Mouse (Mus musculus) stomach, postnatal 0 days (tissue): ENCODE results near the gene H2afz. TPM values are rescaled to one million over a fixed set of nuclear protein-coding genes. Genes with fewer than 3 reads are reported as not detected.

ENCODE experiments used
- ATAC-seq: fragments of 200-750 bp; cut with Nextera tagmentation; 2 replicates; pipeline ENCODE4 v1.8.0; 2017; ENCODE audit not compliant: low FRiP score, low TSS enrichment
- DNase-seq: peaks from one replicate; pipeline ENCODE4 v3.0.0-alpha.2; 2016; ENCODE audit warnings: low spot score
- H3K27ac ChIP-seq: fragments of 300-500 bp; sonication (generic); replicated peaks from 2 replicates; pipeline ENCODE4 v1.5.1; 2014; ENCODE audit warnings: mild to moderate bottlenecking, control low read depth
- H3K27me3 ChIP-seq: fragments of 300-500 bp; sonication (generic); 2 replicates; pipeline ENCODE4 v1.6.1; 2014; ENCODE audit warnings: low read length; ENCODE audit not compliant: control insufficient read depth, insufficient read depth
- H3K36me3 ChIP-seq: fragments of 300-500 bp; sonication (generic); 2 replicates; pipeline ENCODE4 v1.6.1; 2014; ENCODE audit warnings: low read length, mixed read lengths; ENCODE audit not compliant: control insufficient read depth, insufficient read depth
- H3K4me1 ChIP-seq: fragments of 300-500 bp; sonication (generic); replicated peaks from 2 replicates; pipeline ENCODE4 v1.6.1; 2014; ENCODE audit warnings: antibody characterized with exemption; ENCODE audit not compliant: control insufficient read depth, insufficient read depth
- H3K4me2 ChIP-seq: fragments of 300-500 bp; sonication (generic); replicated peaks from 2 replicates; pipeline ENCODE4 v1.6.1; 2014; ENCODE audit warnings: low read depth, mild to moderate bottlenecking, control low read depth, moderate library complexity
- H3K4me3 ChIP-seq: fragments of 300-500 bp; sonication (generic); 2 replicates; pipeline ENCODE4 v1.5.1; 2014; ENCODE audit warnings: low read depth, low read length, control low read depth
- H3K9ac ChIP-seq: fragments of 300-500 bp; sonication (generic); 2 replicates; pipeline ENCODE4 v1.6.1; 2014; ENCODE audit warnings: mild to moderate bottlenecking, low read length, control low read depth, mixed read lengths
- H3K9me3 ChIP-seq: fragments of 300-500 bp; sonication (generic); 2 replicates; pipeline ENCODE4 v1.6.1; 2016; ENCODE audit warnings: low read length; ENCODE audit not compliant: control insufficient read depth
- CTCF ChIP-seq: IDR thresholded peaks from 2 replicates; pipeline ENCODE4 v1.5.1; 2016; ENCODE audit warnings: antibody characterized with exemption, low read depth, mild to moderate bottlenecking, moderate library complexity
- EP300 ChIP-seq: optimal IDR thresholded peaks from 2 replicates; pipeline ENCODE3; 2016; ENCODE audit warnings: antibody characterized with exemption
- WGBS: fragments of 180-500 bp; shearing (Covaris S2); extraction: QIAGEN DNeasy Blood & Tissue Kit; methylation state at CpG from one replicate; pipeline ENCODE4 v1.1.7; 2014; 5-methylcytosine and 5-hydroxymethylcytosine counted together
- polyA plus RNA-seq: library from polyadenylated mRNA; unstranded; fragments of >200 nt; fragmentation: Nextera tagmentation; extraction: Ambion mirVana; gene quantifications from 2 replicates; pipeline ENCODE4 v1.2.1, GENCODE M21; 2015

The H2afz gene
- polyA plus RNA-seq, 1 experiment from 2014 or later, result 844 TPM

DNA sequence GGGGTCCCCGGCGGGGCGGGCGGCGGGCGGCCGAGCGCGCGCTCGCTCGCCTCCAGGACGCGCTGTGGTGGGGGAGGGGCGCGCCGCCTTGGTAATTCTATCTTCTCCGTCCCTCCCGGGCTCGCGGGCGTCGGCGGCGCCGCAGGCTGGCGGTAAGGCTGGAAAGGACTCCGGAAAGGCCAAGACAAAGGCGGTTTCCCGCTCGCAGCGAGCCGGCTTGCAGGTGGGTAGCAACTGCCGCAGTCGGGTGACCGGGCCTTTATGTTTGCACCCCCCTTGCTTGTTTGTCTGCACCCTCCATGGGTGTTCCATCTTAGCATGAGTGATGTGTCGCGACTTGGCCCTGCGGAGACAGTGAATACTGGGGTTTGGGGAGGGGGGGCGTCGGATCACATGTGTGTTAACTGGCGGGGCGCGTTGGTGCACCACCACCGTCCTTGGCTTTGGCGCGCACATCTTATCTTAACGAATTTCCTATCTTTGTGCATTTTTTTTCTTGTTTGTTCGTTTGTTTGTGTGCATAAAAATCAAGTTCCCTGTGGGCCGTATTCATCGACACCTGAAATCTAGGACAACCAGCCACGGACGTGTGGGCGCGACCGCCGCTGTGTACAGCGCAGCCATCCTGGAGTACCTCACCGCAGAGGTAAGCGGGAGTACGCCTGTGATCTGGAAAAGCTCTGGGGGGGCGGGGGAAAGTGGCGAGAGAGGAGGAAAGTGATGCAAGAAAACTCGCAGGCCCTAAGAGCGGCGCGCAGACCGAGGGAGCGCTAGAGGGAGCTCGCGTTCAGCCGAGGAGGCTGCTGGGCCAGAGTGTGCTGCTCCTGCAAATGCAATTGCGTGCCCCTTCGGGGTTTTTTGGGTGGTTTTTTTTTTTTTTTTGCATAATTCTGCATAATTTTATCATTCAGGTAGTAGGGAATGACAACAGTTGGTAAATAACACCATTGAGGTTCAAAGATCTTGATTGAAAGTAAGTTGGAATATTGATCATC, 998 bp downstream of the H2afz start:
- under 1% methylated on average over 54 of the region's 74 CpGs for WGBS
- no peaks in the 10 kb centered on the region for H3K9me3 ChIP-seq
- TF ChIP-seq EP300 (no peak), CTCF (peak; percentile 92)
- ATAC-seq (peak; percentile 77), DNase-seq (peak; percentile 96)
- H3K36me3 ChIP-seq, result no peaks in the 10 kb centered on the region
- H3K4me2 ChIP-seq, result peak overlapping the region; percentile 71
- H3K27me3 ChIP-seq, result no peaks in the 10 kb centered on the region
- peak overlapping the region; percentile 97 for H3K27ac ChIP-seq
- peak overlapping the region; percentile 95 for H3K9ac ChIP-seq
- H3K4me3 ChIP-seq, result peak overlapping the region; percentile 84
- H3K4me1 ChIP-seq, result no peaks in the 10 kb centered on the region; the same call in 1 of the 2 replicates

DNA sequence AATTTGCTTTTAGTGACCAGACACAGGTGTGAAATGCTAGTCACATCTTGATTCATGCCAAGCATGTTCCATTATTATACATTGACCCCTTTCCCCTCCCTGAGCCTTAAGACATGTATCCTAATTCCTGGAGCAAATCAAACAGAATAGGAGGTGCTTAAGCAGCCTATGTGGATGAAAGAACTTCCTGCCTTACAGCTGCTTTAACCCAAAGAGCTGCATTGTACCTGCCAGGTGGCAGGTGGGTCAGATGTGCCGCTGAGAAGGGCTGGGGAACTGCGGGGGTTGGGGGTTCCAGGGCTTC, 2.8 kb downstream of the H2afz start:
- peak overlapping the region; percentile 99 for H3K27ac ChIP-seq
- no peaks in the 10 kb centered on the region for H3K36me3 ChIP-seq
- TF ChIP-seq EP300 (no peak), CTCF (no peak)
- peak overlapping the region; percentile 99 for H3K9ac ChIP-seq
- 0% methylated on average over 2 of the region's 2 CpGs for WGBS
- H3K4me2 ChIP-seq, result peak overlapping the region; percentile 91
- no peak for DNase-seq
- H3K27me3 ChIP-seq, result no peaks in the 10 kb centered on the region
- peak overlapping the region; percentile 84 for H3K4me3 ChIP-seq
- no peaks in the 10 kb centered on the region; the same call in 1 of the 2 replicates for H3K4me1 ChIP-seq
- no peaks in the 10 kb centered on the region for H3K9me3 ChIP-seq
- ATAC-seq, result no peak

DNA sequence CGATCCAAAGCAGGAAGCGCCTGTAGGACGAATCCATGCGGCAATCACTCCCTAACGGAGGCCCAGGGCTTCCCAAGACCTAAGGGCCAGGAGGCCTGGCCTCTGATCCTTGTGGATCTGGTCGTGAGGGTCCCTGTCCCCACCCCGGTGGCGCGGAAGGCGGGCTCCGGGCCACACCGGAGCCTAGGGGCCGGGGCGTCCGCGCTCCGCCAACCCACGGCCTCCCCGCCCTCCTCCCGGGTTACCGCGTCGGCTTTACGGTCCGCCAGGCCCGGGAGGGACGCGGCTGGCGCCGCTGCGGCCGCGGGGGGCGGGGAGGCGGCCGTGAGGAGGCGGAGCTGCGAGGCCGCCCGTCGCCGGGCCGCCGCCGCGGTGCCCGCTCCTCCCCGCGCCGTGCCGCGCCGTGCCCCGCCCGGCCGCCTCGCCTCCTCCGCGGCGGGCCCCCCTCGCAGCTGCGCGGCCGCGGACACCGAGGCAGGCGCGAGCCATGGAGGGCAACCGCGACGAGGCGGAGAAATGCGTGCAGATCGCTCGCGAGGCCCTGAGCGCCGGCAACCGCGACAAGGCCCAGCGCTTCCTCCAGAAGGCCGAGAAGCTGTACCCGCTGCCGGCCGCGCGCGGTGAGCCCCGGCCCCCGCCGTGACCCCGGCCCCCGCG, 3.3 kb downstream of the H2afz start, which contains the start of gene Dnajb14:
TSS of gene Dnajb14 (plus strand) at position 239 of the 657 bp plus-strand sequence.
- Histone ChIP-seq H3K9me3 (no peaks in the 10 kb centered on the region), H3K27me3 (no peaks in the 10 kb centered on the region), H3K36me3 (no peaks in the 10 kb centered on the region), H3K9ac (peak within 1 kb of the TSS; percentile 99), H3K4me3 (peak within 1 kb of the TSS; percentile 84), H3K4me2 (peak within 1 kb of the TSS; percentile 91), H3K27ac (peak within 1 kb of the TSS; percentile 99), H3K4me1 (no peaks in the 10 kb centered on the region; the same call in 1 of the 2 replicates)
- WGBS, result under 1% methylated on average over 40 of the region's 94 CpGs
- TF ChIP-seq EP300, result no peak
- TF ChIP-seq CTCF, result no peak
- ATAC-seq (peak; percentile 56), DNase-seq (peak; percentile 73)

DNA sequence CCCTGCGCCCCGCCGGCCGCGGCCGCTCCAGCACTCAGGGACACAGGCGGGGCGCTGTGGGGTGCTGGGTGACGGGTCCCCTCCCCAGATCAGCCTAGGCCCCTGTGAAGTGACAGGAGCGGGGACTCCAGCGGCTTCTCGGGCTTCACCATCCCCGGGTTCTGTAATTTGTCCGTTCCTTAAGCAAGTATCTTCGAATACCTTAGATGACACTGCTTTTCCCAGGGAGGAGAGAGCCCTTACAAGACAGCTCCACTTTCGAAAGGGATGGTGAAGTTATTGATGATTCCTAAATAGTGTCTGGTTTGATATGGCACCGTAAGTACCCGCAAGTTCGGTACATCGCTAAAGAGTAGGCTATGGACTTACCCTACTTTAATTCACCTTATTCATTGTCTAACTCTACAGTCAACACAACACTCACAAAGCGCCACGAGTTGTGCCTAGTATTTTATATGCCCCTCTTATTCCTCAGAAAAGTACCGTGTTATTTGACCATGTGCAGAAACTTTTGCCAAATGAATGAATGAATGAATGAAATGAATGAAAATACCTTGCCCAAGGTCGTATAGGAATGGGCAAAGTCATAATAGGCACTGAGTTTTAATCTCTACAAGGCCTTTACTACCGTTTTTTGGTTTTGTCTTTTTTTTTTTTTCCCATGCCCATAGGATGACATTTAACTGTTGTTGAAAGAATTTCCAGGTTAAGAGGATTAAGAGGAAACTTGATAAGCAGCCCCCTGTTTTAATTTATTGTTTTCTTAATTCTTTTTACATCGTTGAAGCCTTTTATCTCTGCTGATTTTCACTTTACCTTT, 4.0 kb downstream of the H2afz start:
- ATAC-seq (no peak; the same call in 1 of the 2 replicates), DNase-seq (no peak)
- Histone ChIP-seq H3K36me3 (no peaks in the 10 kb centered on the region), H3K9me3 (no peaks in the 10 kb centered on the region), H3K27me3 (no peaks in the 10 kb centered on the region), H3K4me1 (no peaks in the 10 kb centered on the region; the same call in 1 of the 2 replicates), H3K27ac (peak overlapping the region; percentile 99), H3K4me2 (peak overlapping the region; percentile 91), H3K4me3 (peak overlapping the region; percentile 84), H3K9ac (peak overlapping the region; percentile 99)
- TF ChIP-seq EP300 (no peak), CTCF (no peak)
- 2% methylated on average over 26 of the region's 26 CpGs for WGBS

DNA sequence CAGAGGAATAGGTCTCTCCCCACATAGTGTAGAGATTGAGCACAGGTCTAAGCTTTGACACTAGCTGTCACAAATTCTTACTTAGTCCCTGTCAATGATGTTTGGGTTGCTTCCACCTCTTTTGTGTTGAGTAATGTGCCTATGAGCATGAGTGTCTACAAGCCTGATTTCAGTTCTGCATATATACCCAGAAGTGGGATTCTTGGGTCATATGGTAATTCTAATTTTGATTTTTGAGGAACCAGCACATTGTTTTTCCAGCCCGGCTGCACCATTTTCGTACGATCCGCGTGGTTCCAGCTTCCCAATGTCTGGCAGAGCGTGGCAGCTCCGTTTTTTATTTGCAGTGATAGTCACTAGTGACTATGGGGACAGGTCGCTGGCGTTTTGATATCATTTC, 5.1 kb downstream of the H2afz start:
- Histone ChIP-seq H3K9me3 (no peaks in the 10 kb centered on the region), H3K4me3 (no peak overlapping the region), H3K27ac (no peak overlapping the region), H3K36me3 (no peaks in the 10 kb centered on the region), H3K4me2 (no peak overlapping the region), H3K4me1 (no peaks in the 10 kb centered on the region; the same call in 1 of the 2 replicates), H3K9ac (no peak overlapping the region), H3K27me3 (no peaks in the 10 kb centered on the region)
- no peak for DNase-seq
- 93% methylated on average over 9 of the region's 9 CpGs for WGBS
- TF ChIP-seq CTCF (no peak), EP300 (no peak)
- ATAC-seq, result no peak
